Mouse (Mus musculus) heart, adult 2 months (tissue): ENCODE results near the gene Zfp423.
A peak's percentile ranks its signal among the peaks of the same experiment; 100 is the strongest.

Source experiments
- CTCF ChIP-seq: fragments of 200-600 bp; IDR thresholded peaks from 2 replicates; pipeline ENCODE4 v1.8.1; 2022; ENCODE audit warnings: antibody characterized with exemption, mild to moderate bottlenecking, moderate library complexity
- EP300 ChIP-seq: fragments of 200-500 bp; IDR thresholded peaks from 2 replicates; pipeline ENCODE4 v1.6.1; 2011; ENCODE audit warnings: low read depth, low read length, control low read depth; ENCODE audit not compliant: insufficient read depth
- POLR2A ChIP-seq: fragments of 200-500 bp; IDR thresholded peaks from 2 replicates; pipeline ENCODE4 v1.6.1; 2011; ENCODE audit warnings: mild to moderate bottlenecking, low read depth, low read length, control low read depth; ENCODE audit not compliant: insufficient read depth

DNA sequence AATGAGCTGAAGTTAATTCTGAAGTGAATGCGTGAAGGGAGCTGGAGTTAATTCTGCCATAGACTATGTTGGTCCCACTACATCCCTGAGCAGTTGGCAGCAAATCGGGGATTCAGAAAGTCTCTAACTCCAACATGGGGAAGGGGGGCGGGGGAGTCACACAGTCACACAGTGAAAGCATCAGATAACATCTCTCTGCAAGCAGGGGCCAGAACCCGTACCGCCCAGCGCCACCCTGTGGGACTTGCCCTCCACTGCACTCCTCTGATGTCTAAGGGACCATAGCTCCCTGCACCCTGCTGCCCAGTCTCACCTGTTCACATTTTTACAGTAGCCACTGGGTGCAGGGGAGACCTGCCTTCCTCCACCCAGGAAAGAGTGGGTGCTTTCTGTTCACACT lies 129.2 kb downstream of the Zfp423 start:
- peak; percentile 37 for TF ChIP-seq CTCF
- no peak for TF ChIP-seq EP300
- TF ChIP-seq POLR2A = no peak
